Mouse (Mus musculus) C2C12 (cell line): ENCODE data around the gene Bpifa5.

Source experiments
- CEBPB ChIP-seq: IDR thresholded peaks from one replicate; pipeline ENCODE4 v1.6.1; 2011; ENCODE audit warnings: low read depth, mild to moderate bottlenecking, control low read depth, moderate library complexity
- CTCF ChIP-seq: IDR thresholded peaks from one replicate; pipeline ENCODE4 v1.5.1; 2011; ENCODE audit not compliant: control insufficient read depth, insufficient read depth, insufficient read length
- MAX ChIP-seq: IDR thresholded peaks from one replicate; pipeline ENCODE4 v1.6.1; 2011; ENCODE audit warnings: mild to moderate bottlenecking, control low read depth
- MYOD1 ChIP-seq: IDR thresholded peaks from one replicate; pipeline ENCODE4 v1.6.1; 2011; ENCODE audit warnings: low read depth; ENCODE audit not compliant: control insufficient read depth, insufficient read length
- USF1 ChIP-seq: IDR thresholded peaks from one replicate; pipeline ENCODE4 v1.6.1; 2011; ENCODE audit warnings: low read depth, mild to moderate bottlenecking, control low read depth, moderate library complexity

DNA sequence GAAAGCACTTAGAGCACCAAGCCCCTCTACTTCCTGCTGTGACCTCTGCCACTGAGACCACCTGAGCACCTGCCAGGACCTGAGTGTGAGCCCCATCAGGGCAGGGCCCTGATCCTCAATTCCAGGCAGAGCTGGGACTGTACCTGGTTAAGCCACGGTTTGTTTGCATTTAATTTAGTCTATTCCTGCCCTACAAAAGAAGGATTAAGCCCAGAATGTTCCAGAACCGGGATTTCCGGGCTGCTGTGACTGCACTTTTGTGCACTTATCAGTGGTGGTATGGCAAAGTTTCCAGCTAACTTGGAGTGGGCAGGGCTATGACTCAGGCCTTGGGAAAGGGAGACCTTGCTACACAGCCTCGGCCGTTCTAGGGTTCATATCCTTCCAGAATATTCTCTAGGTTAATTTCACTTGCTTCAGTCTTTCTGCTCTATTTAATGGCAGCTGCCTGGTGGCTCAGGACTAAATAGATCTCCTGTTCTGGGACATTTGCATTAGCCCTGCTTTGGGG, 31.6 kb downstream of the Bpifa5 start:
- no peak for TF ChIP-seq MAX
- no peak for TF ChIP-seq CTCF
- TF ChIP-seq CEBPB, result no peak
- no peak for TF ChIP-seq USF1
- no peak for TF ChIP-seq MYOD1
